Mouse (Mus musculus): Measurements from ENCODE around the gene Fndc3c1.
A peak's percentile ranks its signal among the peaks of the same experiment; 100 is the strongest.

The Fndc3c1 gene

GRCm38 (mm10) chrX:106485101-106485651 is at the start of gene Fndc3c1:
Gene Fndc3c1, minus strand, starts transcription at chrX:106485401.
- DNase-seq, result peak; percentile 16

- DNase-seq, result no peak
Measured at GRCm38 (mm10) chrX:106486451-106486850, 1.2 kb upstream of the Fndc3c1 start.

GRCm38 (mm10) chrX:106485671-106486070 is 470 bp upstream of the Fndc3c1 start:
- no peak for DNase-seq

- DNase-seq, result peak; percentile 26
Measured at GRCm38 (mm10) chrX:106479891-106480290, 5.3 kb downstream of the Fndc3c1 start.

- no peak for DNase-seq
Measured at GRCm38 (mm10) chrX:106385304-106385703, 99.9 kb downstream of the Fndc3c1 start.

GRCm38 (mm10) chrX:106380608-106381007 is 104.6 kb downstream of the Fndc3c1 start:
- no peak for DNase-seq

All from thymus, postnatal 4 days (tissue).